Mouse (Mus musculus) lung, adult 2 months (tissue): ENCODE data around the gene Pcsk1n. TPM values are rescaled to one million over a fixed set of nuclear protein-coding genes. Genes with fewer than 3 reads are reported as not detected.
A peak's percentile ranks its signal among the peaks of the same experiment; 100 is the strongest.

Source experiments
- DNase-seq: peaks from one replicate; pipeline ENCODE4 v3.0.0; 2022
- H3K4me1 ChIP-seq: fragments of 200-500 bp; 2 replicates; pipeline ENCODE4 v1.6.1; 2011; ENCODE audit warnings: low read length; ENCODE audit not compliant: control insufficient read depth, insufficient read depth
- H3K4me3 ChIP-seq: fragments of 200-500 bp; replicated peaks from 2 replicates; pipeline ENCODE3; 2011; ENCODE audit warnings: low read depth, mild to moderate bottlenecking, control low read depth, low read length; ENCODE audit errors: extremely low read depth
- CTCF ChIP-seq: fragments of 200-500 bp; IDR thresholded peaks from 2 replicates; pipeline ENCODE4 v1.5.1; 2011; ENCODE audit warnings: mild to moderate bottlenecking, low read length, control low read depth; ENCODE audit not compliant: insufficient read depth
- POLR2A ChIP-seq: fragments of 200-500 bp; IDR thresholded peaks from 2 replicates; pipeline ENCODE4 v1.6.1; 2011; ENCODE audit warnings: low read depth, mild to moderate bottlenecking, control low read depth, low read length, borderline replicate concordance; ENCODE audit errors: extremely low read depth
- WGBS: fragments of 180-500 bp; shearing (Covaris S2); methylation state at CpG from one replicate; pipeline ENCODE4 v1.1.7; 2018; 5-methylcytosine and 5-hydroxymethylcytosine counted together
- polyA plus RNA-seq: library from polyadenylated mRNA; depleted of rRNA; stranded (reverse); fragments of >200 nt; gene quantifications from 2 replicates; pipeline ENCODE4 v1.2.3, GENCODE M21; 2012; rRNA removed

The Pcsk1n gene
- 0.41 and 0.53 TPM in 2 replicates for polyA plus RNA-seq

- no peak within 1 kb of the TSS for H3K4me3 ChIP-seq
- WGBS, result 23% methylated on average over 39 of the region's 40 CpGs
- TF ChIP-seq POLR2A (no peak), CTCF (no peak)
Observed at GRCm38 (mm10) chrX:7919601-7920383, at the start of gene Pcsk1n. Gene Pcsk1n (plus strand): TSS chrX:7919822.

DNA sequence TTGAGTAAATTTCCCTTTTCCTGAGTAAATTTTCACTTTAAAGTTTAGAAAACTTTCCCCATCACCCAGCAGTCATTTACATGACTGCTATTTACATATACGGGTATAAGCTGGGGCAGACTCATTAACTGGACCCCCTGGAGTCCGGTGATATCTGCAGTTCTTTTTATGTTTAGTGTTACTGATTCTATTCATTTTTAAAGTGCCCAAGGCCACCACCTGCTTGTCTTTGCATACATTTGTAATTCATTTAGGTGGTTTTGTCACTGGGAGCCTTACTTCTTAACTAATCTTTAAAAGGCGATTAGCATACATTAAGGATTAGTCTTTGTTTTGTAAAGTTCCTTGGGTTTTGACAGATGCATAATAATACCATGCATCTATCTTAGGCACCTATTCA is 49.8 kb upstream of the Pcsk1n start:
- Histone ChIP-seq H3K4me1 (peaks cover 4% of the 10 kb centered on the region), H3K4me3 (no peak overlapping the region)
- TF ChIP-seq CTCF (no peak), POLR2A (no peak)
- DNase-seq, result no peak
- 51% methylated on average over 3 of the region's 3 CpGs for WGBS

More at GRCm38 (mm10) chrX:7919601-7920383, at the start of gene Pcsk1n:
- H3K4me1 ChIP-seq, result no peaks in the 10 kb centered on the region
- DNase-seq, result no peak

DNA sequence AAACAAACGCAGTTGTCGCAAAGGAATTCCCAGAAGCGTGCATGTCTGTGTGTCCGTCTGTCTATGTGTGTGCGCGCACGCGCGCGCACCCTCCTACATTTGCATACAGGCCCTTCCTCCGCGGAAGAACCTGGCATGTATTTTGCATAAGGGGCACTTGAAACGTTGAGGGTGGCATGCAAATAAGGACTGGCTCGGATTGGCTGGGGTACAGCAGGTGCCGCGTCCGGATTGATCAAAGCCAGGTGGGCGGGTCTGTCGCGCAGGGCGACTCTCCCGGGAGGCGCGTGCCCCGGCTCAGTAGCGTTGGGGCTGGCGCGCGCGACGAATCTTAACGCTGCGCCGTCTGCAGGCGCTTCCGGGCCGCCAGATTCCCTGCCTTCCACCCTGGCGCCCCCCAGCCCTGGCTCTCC is 41.6 kb upstream of the Pcsk1n start, which contains the start of gene Pim2:
Gene Pim2, plus strand, starts transcription at position 256 of the 413 bp plus-strand sequence.
- TF ChIP-seq CTCF (no peak), POLR2A (peak; percentile 36; the same call in 1 of the 2 replicates)
- DNase-seq, result peak; percentile 62
- H3K4me3 ChIP-seq, result peak within 1 kb of the TSS; percentile 63
- WGBS, result 24% methylated on average over 38 of the region's 38 CpGs
- H3K4me1 ChIP-seq, result peaks cover 2% of the 10 kb centered on the region

DNA sequence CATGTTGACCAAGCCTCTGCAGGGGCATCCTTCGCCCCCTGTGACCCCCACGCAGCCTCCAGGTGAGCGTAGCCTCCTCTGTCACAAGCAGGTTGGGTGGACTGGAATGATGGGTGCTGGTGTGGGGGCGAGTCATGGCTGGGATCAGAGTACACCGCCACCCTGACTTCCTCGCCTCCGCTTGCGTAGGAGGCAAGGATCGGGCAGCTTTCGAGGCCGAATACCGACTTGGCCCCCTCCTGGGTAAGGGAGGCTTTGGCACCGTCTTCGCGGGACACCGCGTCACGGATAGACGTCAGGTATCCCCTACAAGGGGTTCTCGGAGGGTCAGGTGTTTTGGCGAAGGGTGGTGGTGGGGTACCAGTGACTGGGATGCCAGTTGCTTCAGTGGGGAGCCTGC is 41.1 kb upstream of the Pcsk1n start:
- 38% methylated on average over 21 of the region's 21 CpGs for WGBS
- no peak for TF ChIP-seq POLR2A
- no peak for TF ChIP-seq CTCF
- peaks cover 2% of the 10 kb centered on the region for H3K4me1 ChIP-seq

DNA sequence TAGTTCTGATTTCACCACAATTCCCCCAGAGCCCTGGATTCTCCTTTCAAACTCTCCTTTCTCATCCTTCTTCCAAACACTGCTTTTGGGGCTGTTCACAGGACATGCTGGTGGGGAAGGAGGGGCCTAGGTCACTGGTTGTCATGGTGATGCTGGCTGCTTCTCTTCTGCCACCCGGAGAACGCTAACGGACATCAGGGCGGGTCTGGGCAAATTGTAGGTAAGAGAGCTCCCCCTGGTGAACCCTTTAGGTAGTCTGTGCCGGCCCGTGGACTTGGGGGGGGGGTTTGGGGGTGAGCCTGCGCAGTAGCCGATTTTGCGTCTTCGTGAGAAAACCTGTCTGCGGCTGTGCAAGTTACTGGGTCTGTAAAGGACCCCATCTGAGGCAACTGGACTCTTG is 39.8 kb upstream of the Pcsk1n start:
- WGBS, result 21% methylated on average over 11 of the region's 11 CpGs
- Histone ChIP-seq H3K4me3 (peak overlapping the region; percentile 16), H3K4me1 (peaks cover 2% of the 10 kb centered on the region)
- TF ChIP-seq POLR2A (no peak), CTCF (peak; percentile 32)
- peak; percentile 25 for DNase-seq

More for the DNA sequence above, 41.1 kb upstream of the Pcsk1n start:
- peak; percentile 8 for DNase-seq
- H3K4me3 ChIP-seq, result peak overlapping the region; percentile 63

DNA sequence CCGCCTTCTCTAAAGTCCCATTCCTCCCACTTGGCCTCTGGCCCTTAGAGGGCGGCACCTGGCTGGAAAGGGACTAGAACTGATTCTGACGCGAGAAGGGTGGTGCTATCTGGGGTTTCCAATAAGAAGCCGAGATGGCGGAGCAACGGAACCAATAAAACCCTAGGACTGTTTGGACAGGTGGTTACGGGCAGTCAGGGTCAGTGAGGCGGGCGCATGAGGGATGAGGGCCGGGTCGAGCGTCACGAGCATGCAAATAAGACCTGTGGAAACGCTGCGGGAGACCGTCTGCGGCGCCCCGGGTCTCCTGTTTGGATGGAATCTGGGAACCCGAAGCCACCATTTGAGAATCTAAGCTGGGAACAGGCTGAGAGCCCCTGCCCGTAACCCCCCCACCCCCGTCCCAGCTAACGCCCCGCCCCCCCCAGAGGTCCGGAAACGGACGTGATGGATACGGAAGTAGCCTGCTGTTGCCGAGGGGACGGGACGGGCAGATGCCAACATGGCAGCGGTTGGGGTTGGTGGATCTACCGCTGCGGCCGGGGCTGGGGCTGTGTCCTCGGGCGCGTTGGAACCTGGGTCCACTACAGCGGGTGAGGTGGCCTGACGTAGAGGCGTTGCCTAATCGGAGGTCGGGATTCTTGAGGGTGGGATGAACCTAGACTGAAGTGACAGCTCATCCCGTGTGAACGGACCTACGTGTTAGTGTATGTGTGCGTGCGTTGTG is 35.6 kb upstream of the Pcsk1n start, which contains the start of gene Slc35a2:
Gene Slc35a2, plus strand, starts transcription at position 188 of the 727 bp plus-strand sequence.
- Histone ChIP-seq H3K4me3 (peak within 1 kb of the TSS; percentile 75), H3K4me1 (peaks cover 2% of the 10 kb centered on the region)
- DNase-seq, result peak; percentile 75
- peak; percentile 54; the same call in 1 of the 2 replicates for TF ChIP-seq POLR2A
- TF ChIP-seq CTCF, result no peak
- WGBS, result 21% methylated on average over 47 of the region's 49 CpGs

- WGBS, result 27% methylated on average over 13 of the region's 13 CpGs
- H3K4me3 ChIP-seq, result peak overlapping the region; percentile 77
- no peak for DNase-seq
- TF ChIP-seq POLR2A (no peak), CTCF (no peak)
- H3K4me1 ChIP-seq, result no peaks in the 10 kb centered on the region; the same call in 1 of the 2 replicates
Observed at GRCm38 (mm10) chrX:7898211-7898610, 21.4 kb upstream of the Pcsk1n start.

DNA sequence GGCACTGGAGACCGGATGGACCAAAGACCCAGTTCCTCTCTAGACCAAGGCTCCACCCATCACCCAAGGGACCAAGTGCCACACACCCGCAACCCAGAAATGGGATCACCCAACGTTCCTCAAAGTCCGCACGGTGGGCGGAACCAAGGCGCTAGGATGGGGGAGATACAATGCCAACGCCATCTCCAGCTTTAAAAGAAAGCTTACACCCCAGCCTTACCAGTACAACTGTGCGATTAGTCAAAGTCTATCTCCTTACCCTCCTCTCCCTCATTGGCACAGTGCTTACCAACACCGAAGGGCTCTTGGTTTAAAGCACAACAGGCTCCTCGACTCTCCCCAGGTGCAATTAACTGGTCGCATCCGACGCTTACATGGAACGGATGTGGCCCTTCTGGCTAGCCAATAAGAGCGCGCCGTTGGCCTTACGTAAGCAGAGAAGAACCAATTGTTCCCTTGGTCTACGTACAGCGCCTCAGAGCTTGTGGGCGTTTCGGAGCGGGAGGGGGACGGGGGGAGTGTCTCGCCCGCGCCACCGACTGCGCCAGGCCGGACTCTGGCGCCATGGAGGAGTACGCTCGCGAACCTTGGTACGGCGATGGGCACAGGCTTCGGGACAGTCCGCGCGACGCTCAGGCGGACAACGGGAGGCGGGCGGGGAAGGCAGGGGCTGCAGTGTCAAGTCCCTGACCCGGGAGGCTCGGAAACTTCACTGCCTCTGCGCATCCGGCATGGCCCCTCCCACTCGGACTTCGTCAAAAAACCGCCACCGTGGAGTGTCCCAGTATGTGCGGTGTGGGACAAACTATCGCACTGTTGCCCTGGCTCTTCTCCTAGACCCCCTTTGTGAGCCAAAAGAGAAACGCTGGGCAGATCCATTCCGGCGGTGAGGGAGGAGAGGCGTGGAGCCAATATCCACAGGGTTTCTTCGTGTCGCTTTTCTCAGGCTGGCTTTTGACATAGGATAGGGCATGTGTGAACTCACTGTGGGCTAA is 20.4 kb upstream of the Pcsk1n start, which contains the start of the genes Pqbp1 and Timm17b:
Gene Pqbp1, minus strand, starts transcription at position 390 of the 995 bp plus-strand sequence.
Gene Timm17b, plus strand, starts transcription at position 478 of the 995 bp plus-strand sequence.
- TF ChIP-seq CTCF (no peak), POLR2A (peak; percentile 63; the same call in 1 of the 2 replicates)
- DNase-seq, result peak; percentile 81
- peak within 1 kb of the TSS; percentile 92 for H3K4me3 ChIP-seq
- no peaks in the 10 kb centered on the region; the same call in 1 of the 2 replicates for H3K4me1 ChIP-seq
- 26% methylated on average over 62 of the region's 62 CpGs for WGBS

- 84% methylated on average over 5 of the region's 5 CpGs for WGBS
- TF ChIP-seq CTCF (no peak), POLR2A (no peak)
- Histone ChIP-seq H3K4me3 (no peak overlapping the region), H3K4me1 (no peaks in the 10 kb centered on the region; the same call in 1 of the 2 replicates)
- no peak for DNase-seq
Observed at GRCm38 (mm10) chrX:7904441-7904840, 15.2 kb upstream of the Pcsk1n start.
